Mouse (Mus musculus) heart, postnatal 0 days (tissue): Measurements from ENCODE around the gene Arhgap23.

Experiments
- CTCF ChIP-seq: IDR thresholded peaks from 2 replicates; pipeline ENCODE4 v1.5.1; 2016; ENCODE audit warnings: antibody characterized with exemption, control low read depth, low read depth
- EP300 ChIP-seq: IDR thresholded peaks from 2 replicates; pipeline ENCODE4 v1.6.1; 2016; ENCODE audit warnings: antibody characterized with exemption, low read depth

GRCm38 (mm10) chr11:97543883-97544282, 128.6 kb downstream of the Arhgap23 start:
- no peak for TF ChIP-seq EP300
- no peak for TF ChIP-seq CTCF
